In genomic region chr3:80293485-80293884, GRCm38 (mm10) we compare ENCODE assay signal across 22 mouse cellular contexts.
DNase-seq lines count a peak whose midpoint lies in the region; ATAC-seq and TF ChIP-seq lines count a peak whose summit lies in the region.
"Had no signal": no experiment of that assay in that cellular context is flagged by ENCODE, and none has a peak within 500 bp of the region (broad histone marks: within the 10 kb centered on the region; RNA-seq: fewer than 3 reads in every experiment).

No protein-coding gene starts in this region.

- H3K4me2 ChIP-seq in forebrain, embryonic 16.5 days (ENCODE audit: low read length), result no peak overlapping the region
- H3K4me2 ChIP-seq in forebrain, embryonic 12.5 days, result no peak overlapping the region
- no peak overlapping the region for H3K4me2 ChIP-seq in midbrain, embryonic 13.5 days (replicated peaks)
- H3K4me2 ChIP-seq in midbrain, postnatal 0 days (ENCODE audit: low read depth, low read length, poor library complexity, severe bottlenecking), result no peak overlapping the region
- H3K4me2 ChIP-seq in midbrain, embryonic 16.5 days (ENCODE audit: low read length), result no peak overlapping the region
- H3K4me2 ChIP-seq: embryonic facial prominence, embryonic 12.5 days; hindbrain, embryonic 13.5 days; intestine, embryonic 15.5 days had no signal

- no peaks in the 10 kb centered on the region for H3K4me1 ChIP-seq in forebrain, embryonic 16.5 days (replicated peaks; ENCODE audit: control insufficient read depth, insufficient read depth, low read length)
- no peaks in the 10 kb centered on the region for H3K4me1 ChIP-seq in forebrain, embryonic 12.5 days
- no peaks in the 10 kb centered on the region for H3K4me1 ChIP-seq in midbrain, embryonic 13.5 days (replicated peaks)
- no peaks in the 10 kb centered on the region for H3K4me1 ChIP-seq in midbrain, postnatal 0 days (ENCODE audit: insufficient read depth, low read length)
- no peaks in the 10 kb centered on the region for H3K4me1 ChIP-seq in midbrain, embryonic 16.5 days (ENCODE audit: control insufficient read depth, insufficient read depth, low read length)
- H3K4me1 ChIP-seq: embryonic facial prominence, embryonic 12.5 days; heart, embryonic 10.5 days; hindbrain, embryonic 13.5 days; intestine, embryonic 15.5 days had no signal

- WGBS in forebrain, embryonic 16.5 days, result 81% methylated on average over 4 of the region's 4 CpGs
- WGBS in forebrain, embryonic 12.5 days, result 89% methylated on average over 4 of the region's 4 CpGs
- WGBS in midbrain, embryonic 13.5 days, result 66% methylated on average over 4 of the region's 4 CpGs
- 59% methylated on average over 4 of the region's 4 CpGs for WGBS in midbrain, postnatal 0 days
- 52% methylated on average over 4 of the region's 4 CpGs for WGBS in midbrain, embryonic 16.5 days

- no peak overlapping the region for H3K4me3 ChIP-seq in forebrain, embryonic 16.5 days (replicated peaks; ENCODE audit: low read length)
- no peak overlapping the region for H3K4me3 ChIP-seq in forebrain, embryonic 12.5 days (replicated peaks)
- no peak overlapping the region for H3K4me3 ChIP-seq in layer of hippocampus, adult 2 months
- H3K4me3 ChIP-seq in midbrain, embryonic 13.5 days (replicated peaks), result no peak overlapping the region
- no peak overlapping the region for H3K4me3 ChIP-seq in midbrain, postnatal 0 days (ENCODE audit: low read depth, low read length)
- no peak overlapping the region for H3K4me3 ChIP-seq in midbrain, embryonic 16.5 days (ENCODE audit: low read depth, low read length)
- H3K4me3 ChIP-seq: embryonic facial prominence, embryonic 12.5 days; heart, embryonic 10.5 days; hindbrain, embryonic 13.5 days; intestine, embryonic 15.5 days had no signal

- H3K9me3 ChIP-seq in forebrain, embryonic 16.5 days (ENCODE audit: control insufficient read depth, low read length), result no peaks in the 10 kb centered on the region
- H3K9me3 ChIP-seq in forebrain, embryonic 12.5 days, result no peaks in the 10 kb centered on the region
- no peaks in the 10 kb centered on the region for H3K9me3 ChIP-seq in midbrain, embryonic 13.5 days
- no peaks in the 10 kb centered on the region for H3K9me3 ChIP-seq in midbrain, postnatal 0 days (ENCODE audit: low read length)
- no peaks in the 10 kb centered on the region for H3K9me3 ChIP-seq in midbrain, embryonic 16.5 days (replicated peaks; ENCODE audit: control insufficient read depth, low read length, poor library complexity, severe bottlenecking)
- H3K9me3 ChIP-seq: embryonic facial prominence, embryonic 12.5 days; heart, embryonic 10.5 days; hindbrain, embryonic 13.5 days; intestine, embryonic 15.5 days had no signal

- peak; percentile 31; the same call in 1 of the 2 replicates for ATAC-seq in forebrain, embryonic 16.5 days
- no peak for ATAC-seq in forebrain, embryonic 12.5 days (ENCODE audit: low FRiP score)
- peak; percentile 43; the same call in 1 of the 2 replicates for ATAC-seq in midbrain, embryonic 13.5 days
- ATAC-seq in midbrain, postnatal 0 days (ENCODE audit: low FRiP score), result no peak
- 0 out of 2 replicates have a peak, but pooled peaks have one; percentile 68 for ATAC-seq in midbrain, embryonic 16.5 days
- ATAC-seq: activated CD4-positive, CD25-positive, alpha-beta regulatory T cell, adult 4 months; intestine, embryonic 15.5 days; Patski had no signal

- no peak overlapping the region for H3K9ac ChIP-seq in forebrain, embryonic 16.5 days (replicated peaks; ENCODE audit: low read depth, low read length)
- no peak overlapping the region for H3K9ac ChIP-seq in forebrain, embryonic 12.5 days
- no peak overlapping the region for H3K9ac ChIP-seq in midbrain, embryonic 13.5 days (replicated peaks)
- H3K9ac ChIP-seq in midbrain, postnatal 0 days (replicated peaks; ENCODE audit: low read length, poor library complexity, severe bottlenecking), result no peak overlapping the region
- no peak overlapping the region for H3K9ac ChIP-seq in midbrain, embryonic 16.5 days (ENCODE audit: low read depth, low read length)
- H3K9ac ChIP-seq: embryonic facial prominence, embryonic 12.5 days; hindbrain, embryonic 13.5 days; intestine, embryonic 15.5 days had no signal

- no peaks in the 10 kb centered on the region for H3K36me3 ChIP-seq in forebrain, embryonic 16.5 days (ENCODE audit: control insufficient read depth, insufficient read depth)
- H3K36me3 ChIP-seq in forebrain, embryonic 12.5 days (replicated peaks), result no peaks in the 10 kb centered on the region
- no peaks in the 10 kb centered on the region for H3K36me3 ChIP-seq in midbrain, embryonic 13.5 days
- H3K36me3 ChIP-seq in midbrain, postnatal 0 days (ENCODE audit: insufficient read depth, low read length), result no peaks in the 10 kb centered on the region
- no peaks in the 10 kb centered on the region for H3K36me3 ChIP-seq in midbrain, embryonic 16.5 days (ENCODE audit: control insufficient read depth, insufficient read depth, low read length)
- H3K36me3 ChIP-seq: embryonic facial prominence, embryonic 12.5 days; heart, embryonic 10.5 days; hindbrain, embryonic 13.5 days; intestine, embryonic 15.5 days had no signal

- no peak for DNase-seq in layer of hippocampus, adult 2 months (ENCODE audit: low spot score in 2 of 2)
- DNase-seq in layer of hippocampus, adult 8-10 months (ENCODE audit: low spot score in 2 of 2), result no peak
- no peak for DNase-seq in midbrain, postnatal 0 days (ENCODE audit: low spot score)
- DNase-seq: adrenal gland, postnatal 14 days; cerebellum, adult 2 months; cerebellum, postnatal 10 days; embryo, embryonic 11 days; gastrocnemius, postnatal 10 days; heart, adult 18-20 months; heart, postnatal 10 days; heart, postnatal 4 days had no signal

- H3K27ac ChIP-seq in forebrain, embryonic 16.5 days (ENCODE audit: low read length), result no peak overlapping the region
- no peak overlapping the region for H3K27ac ChIP-seq in forebrain, embryonic 12.5 days
- peak overlapping the region; percentile 29; the same call in 1 of the 2 replicates for H3K27ac ChIP-seq in layer of hippocampus, adult 2 months
- no peak overlapping the region for H3K27ac ChIP-seq in midbrain, embryonic 13.5 days
- H3K27ac ChIP-seq in midbrain, postnatal 0 days (ENCODE audit: low read depth, low read length), result no peak overlapping the region
- H3K27ac ChIP-seq in midbrain, embryonic 16.5 days (ENCODE audit: low read length), result 0 out of 2 replicates have a peak overlapping the region, but pooled peaks have one; percentile 5
- H3K27ac ChIP-seq: embryonic facial prominence, embryonic 12.5 days; heart, embryonic 10.5 days; hindbrain, embryonic 13.5 days; intestine, embryonic 15.5 days had no signal

- no peak for TF ChIP-seq CTCF in layer of hippocampus, adult 2 months (conservative IDR thresholded peaks at IDR 0.05)
- no peak for TF ChIP-seq CTCF in midbrain, postnatal 0 days (IDR thresholded peaks at IDR 0.05)

- no peaks in the 10 kb centered on the region for H3K27me3 ChIP-seq in forebrain, embryonic 16.5 days (replicated peaks; ENCODE audit: control insufficient read depth, insufficient read depth, low read length)
- H3K27me3 ChIP-seq in forebrain, embryonic 12.5 days, result no peaks in the 10 kb centered on the region
- H3K27me3 ChIP-seq in midbrain, embryonic 13.5 days, result no peaks in the 10 kb centered on the region
- H3K27me3 ChIP-seq in midbrain, postnatal 0 days (ENCODE audit: insufficient read depth, low read length), result no peaks in the 10 kb centered on the region
- H3K27me3 ChIP-seq in midbrain, embryonic 16.5 days (ENCODE audit: control insufficient read depth, insufficient read depth, low read depth, low read length), result no peaks in the 10 kb centered on the region
- H3K27me3 ChIP-seq: CH12.LX; embryonic facial prominence, embryonic 12.5 days; hindbrain, embryonic 13.5 days; intestine, embryonic 15.5 days; Patski had no signal

Comparison
In these comparisons a context has a peak if more than half of its experiments do, and no peak if none do; other contexts are left out.
1. ATAC-seq: peak in forebrain, embryonic 16.5 days (single experiment), midbrain, embryonic 13.5 days (single experiment) and midbrain, embryonic 16.5 days (single experiment); none in forebrain, embryonic 12.5 days (single experiment) and midbrain, postnatal 0 days (single experiment).
2. H3K27ac ChIP-seq: peak in layer of hippocampus, adult 2 months (single experiment) and midbrain, embryonic 16.5 days (single experiment); none in forebrain, embryonic 16.5 days (single experiment), forebrain, embryonic 12.5 days (single experiment), midbrain, embryonic 13.5 days (single experiment) and midbrain, postnatal 0 days (single experiment).